ENCODE assay signal across 10 mouse cellular contexts in the genomic region with DNA sequence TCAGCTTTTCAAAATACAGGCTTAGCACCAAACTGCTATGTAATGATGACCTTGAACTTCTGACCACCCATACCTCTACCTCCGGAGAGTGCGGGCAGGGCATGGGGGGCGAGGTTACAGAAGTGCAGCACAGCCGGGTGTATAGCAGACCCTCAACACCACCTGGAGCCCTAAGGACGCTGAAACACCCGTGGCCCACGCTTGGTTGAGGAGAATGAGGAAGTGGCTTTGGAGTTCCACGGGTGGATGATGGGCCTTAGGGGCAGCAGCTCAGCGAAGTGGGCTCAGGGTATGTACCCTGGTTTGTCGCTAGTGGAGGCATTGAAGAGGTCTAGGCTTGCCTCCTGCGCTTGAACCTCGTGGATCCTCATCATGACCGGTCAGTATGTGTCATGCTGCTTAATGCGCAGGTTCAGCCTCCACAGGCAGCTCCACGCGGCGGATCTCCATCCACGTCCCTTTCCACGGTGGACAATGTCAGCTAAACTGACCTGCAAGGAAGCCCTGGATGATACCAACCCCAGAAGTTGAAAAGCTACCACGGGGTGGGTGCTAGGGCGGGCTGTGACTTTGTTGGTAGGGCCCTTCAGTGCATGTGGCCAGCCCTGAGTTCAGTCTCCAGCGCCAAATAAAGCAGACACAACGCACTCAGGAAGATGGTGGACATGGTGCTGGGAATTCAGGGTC. TPM values are rescaled to one million over a fixed set of nuclear protein-coding genes. Genes with fewer than 3 reads are reported as not detected.
A peak's percentile ranks its signal among the peaks of the same experiment; 100 is the strongest.
DNase-seq lines count a peak whose midpoint lies in the region; ATAC-seq lines count a peak whose summit lies in the region.
"Had no signal": no experiment of that assay in that cellular context is flagged by ENCODE, and none has a peak within 500 bp of the region (broad histone marks: within the 10 kb centered on the region; RNA-seq: fewer than 3 reads in every experiment).

No protein-coding gene starts in this region.

- H3K36me3 ChIP-seq in forebrain, embryonic 10.5 days (replicated peaks) = no peaks in the 10 kb centered on the region
- no peaks in the 10 kb centered on the region for H3K36me3 ChIP-seq in forebrain, embryonic 11.5 days (ENCODE audit: control insufficient read depth, insufficient read depth, low read length)
- H3K36me3 ChIP-seq in megakaryocyte, embryonic 14.5 days (replicated peaks; ENCODE audit: low read length) = no peaks in the 10 kb centered on the region
- H3K36me3 ChIP-seq in liver, embryonic 11.5 days (ENCODE audit: control insufficient read depth, insufficient read depth, low read length) = no peaks in the 10 kb centered on the region
- no peaks in the 10 kb centered on the region for H3K36me3 ChIP-seq in stomach, embryonic 16.5 days (ENCODE audit: control insufficient read depth, insufficient read depth, low read length)

- H3K4me1 ChIP-seq in forebrain, embryonic 10.5 days = peaks cover 34% of the 10 kb centered on the region
- H3K4me1 ChIP-seq in forebrain, embryonic 11.5 days (replicated peaks; ENCODE audit: control insufficient read depth, insufficient read depth, low read length) = no peaks in the 10 kb centered on the region; the same call in 1 of the 2 replicates
- peaks cover 60% of the 10 kb centered on the region for H3K4me1 ChIP-seq in megakaryocyte, embryonic 14.5 days
- peaks cover 21% of the 10 kb centered on the region for H3K4me1 ChIP-seq in liver, embryonic 11.5 days (replicated peaks; ENCODE audit: control insufficient read depth, insufficient read depth, low read length)
- peaks cover 20% of the 10 kb centered on the region for H3K4me1 ChIP-seq in stomach, embryonic 16.5 days (ENCODE audit: control insufficient read depth, insufficient read depth, low read length)

- no peak overlapping the region for H3K4me2 ChIP-seq in forebrain, embryonic 11.5 days (ENCODE audit: low read depth, low read length, severe bottlenecking)
- H3K4me2 ChIP-seq in liver, embryonic 11.5 days = peak overlapping the region; percentile 84
- H3K4me2 ChIP-seq in stomach, embryonic 16.5 days (ENCODE audit: low read depth, low read length) = peak overlapping the region; percentile 98

- no peak overlapping the region for H3K9ac ChIP-seq in forebrain, embryonic 11.5 days (ENCODE audit: low read length)
- no peak overlapping the region for H3K9ac ChIP-seq in liver, embryonic 11.5 days (ENCODE audit: low read depth, low read length)
- H3K9ac ChIP-seq in stomach, embryonic 16.5 days (ENCODE audit: low read length) = peak overlapping the region; percentile 83

- H3K9me3 ChIP-seq in forebrain, embryonic 10.5 days = peaks cover 3% of the 10 kb centered on the region; the same call in 1 of the 2 replicates
- no peaks in the 10 kb centered on the region for H3K9me3 ChIP-seq in forebrain, embryonic 11.5 days (ENCODE audit: control insufficient read depth, low read length)
- no peaks in the 10 kb centered on the region for H3K9me3 ChIP-seq in megakaryocyte, embryonic 14.5 days
- no peaks in the 10 kb centered on the region for H3K9me3 ChIP-seq in liver, embryonic 11.5 days (ENCODE audit: control insufficient read depth, low read length)
- no peaks in the 10 kb centered on the region for H3K9me3 ChIP-seq in stomach, embryonic 16.5 days (replicated peaks; ENCODE audit: control insufficient read depth, low read length)

- DNase-seq in forebrain, embryonic 10.5 days (ENCODE audit: extremely low spot score, low spot score) = no peak
- no peak for DNase-seq in forebrain, embryonic 11.5 days (ENCODE audit: low spot score)
- DNase-seq in liver, embryonic 11.5 days (ENCODE audit: low spot score) = no peak
- no peak for DNase-seq in layer of hippocampus, postnatal 36 days

- H3K27me3 ChIP-seq in forebrain, embryonic 10.5 days (ENCODE audit: poor library complexity, severe bottlenecking) = peaks cover 70% of the 10 kb centered on the region
- peaks cover 3% of the 10 kb centered on the region for H3K27me3 ChIP-seq in forebrain, embryonic 11.5 days (ENCODE audit: control insufficient read depth, insufficient read depth, low read length)
- H3K27me3 ChIP-seq in megakaryocyte, embryonic 14.5 days (replicated peaks) = peaks cover 33% of the 10 kb centered on the region
- peaks cover 21% of the 10 kb centered on the region for H3K27me3 ChIP-seq in liver, embryonic 11.5 days (replicated peaks; ENCODE audit: control insufficient read depth, insufficient read depth, low read length)
- no peaks in the 10 kb centered on the region; the same call in 1 of the 2 replicates for H3K27me3 ChIP-seq in stomach, embryonic 16.5 days (ENCODE audit: control insufficient read depth, insufficient read depth, low read length)

- WGBS in forebrain, embryonic 10.5 days = 85% methylated on average over 23 of the region's 23 CpGs
- 87% methylated on average over 23 of the region's 23 CpGs for WGBS in forebrain, embryonic 11.5 days
- WGBS in liver, embryonic 11.5 days = 72% methylated on average over 23 of the region's 23 CpGs
- WGBS in stomach, embryonic 16.5 days = 78% methylated on average over 23 of the region's 23 CpGs

- H3K27ac ChIP-seq in forebrain, embryonic 10.5 days = no peak overlapping the region
- H3K27ac ChIP-seq in forebrain, embryonic 11.5 days (ENCODE audit: low read depth, low read length) = no peak overlapping the region
- H3K27ac ChIP-seq in liver, embryonic 11.5 days (ENCODE audit: low read depth, low read length) = no peak overlapping the region
- H3K27ac ChIP-seq in stomach, embryonic 16.5 days (ENCODE audit: low read length) = peak overlapping the region; percentile 95; the same call in 1 of the 2 replicates

- no peak for ATAC-seq in forebrain, embryonic 11.5 days (replicated peaks; ENCODE audit: low FRiP score)
- no peak for ATAC-seq in megakaryocyte, adult 5-6 weeks (ENCODE audit: poor library complexity, severe bottlenecking)
- ATAC-seq in liver, embryonic 11.5 days (replicated peaks; ENCODE audit: low FRiP score) = no peak
- no peak for ATAC-seq in stomach, embryonic 16.5 days (ENCODE audit: insufficient read depth, low FRiP score)
- ATAC-seq in erythroblast, adult 5-6 weeks (replicated peaks; ENCODE audit: low FRiP score, poor library complexity, severe bottlenecking) = no peak

- peak overlapping the region; percentile 78 for H3K4me3 ChIP-seq in forebrain, embryonic 10.5 days
- H3K4me3 ChIP-seq in forebrain, embryonic 11.5 days (ENCODE audit: low read depth, low read length) = no peak overlapping the region
- H3K4me3 ChIP-seq in megakaryocyte, embryonic 14.5 days (replicated peaks) = peak overlapping the region; percentile 78
- peak overlapping the region; percentile 60; the same call in 1 of the 2 replicates for H3K4me3 ChIP-seq in liver, embryonic 11.5 days (ENCODE audit: low read depth, low read length)
- peak overlapping the region; percentile 72 for H3K4me3 ChIP-seq in stomach, embryonic 16.5 days (replicated peaks; ENCODE audit: low read length)

RNA-seq across cellular contexts. Expression of gene Armc12, which starts 6.5 kb away (rescaled TPM):
- not detected in 2 replicates for polyA plus RNA-seq in forebrain, embryonic 10.5 days (2016; fragmentation: Nextera tagmentation; extraction: Ambion mirVana)
- polyA plus RNA-seq in forebrain, embryonic 11.5 days (2014; fragmentation: Nextera tagmentation; extraction: Ambion mirVana) = not detected in 2 replicates
- polyA plus RNA-seq in megakaryocyte, embryonic 14.5 days (2012; ENCODE audit: insufficient read depth, low replicate concordance) = not detected in 2 replicates
- total RNA-seq in megakaryocyte, adult 5-6 weeks (2015) = 0.16 TPM in 1 of 2 replicates, not detected in the other
- total RNA-seq in megakaryocyte, adult 5-6 weeks (2017) = not detected in 2 replicates
- not detected in 2 replicates for polyA plus RNA-seq in liver, embryonic 11.5 days (2014; fragmentation: Nextera tagmentation; extraction: Ambion mirVana)
- not detected in 2 replicates for polyA plus RNA-seq in stomach, embryonic 16.5 days (2015; fragmentation: Nextera tagmentation; extraction: Ambion mirVana)
- total RNA-seq in layer of hippocampus, postnatal 36 days (2021) = not detected
- not detected in 2 replicates for total RNA-seq in erythroblast, adult 5-6 weeks (2015; ENCODE audit: low replicate concordance)
- total RNA-seq in erythroblast, adult 5-6 weeks (2017; ENCODE audit: low replicate concordance) = not detected in 2 replicates
- polyA plus RNA-seq: erythroblast, embryonic 14.5 days; myocyte had no signal

RNA-seq across cellular contexts. Expression of gene Fkbp5, which starts 6.8 kb away (rescaled TPM):
- polyA plus RNA-seq in forebrain, embryonic 10.5 days (2016; fragmentation: Nextera tagmentation; extraction: Ambion mirVana) = 31.7 and 33.5 TPM in 2 replicates
- 11.4 and 11.5 TPM in 2 replicates for polyA plus RNA-seq in forebrain, embryonic 11.5 days (2014; fragmentation: Nextera tagmentation; extraction: Ambion mirVana)
- polyA plus RNA-seq in megakaryocyte, embryonic 14.5 days (2012; ENCODE audit: insufficient read depth, low replicate concordance) = 8.7 and 25.1 TPM in 2 replicates
- total RNA-seq in megakaryocyte, adult 5-6 weeks (2015) = 12.8 and 17.9 TPM in 2 replicates
- total RNA-seq in megakaryocyte, adult 5-6 weeks (2017) = 25.9 and 26.8 TPM in 2 replicates
- 8.8 and 10.1 TPM in 2 replicates for polyA plus RNA-seq in liver, embryonic 11.5 days (2014; fragmentation: Nextera tagmentation; extraction: Ambion mirVana)
- 25.5 and 27.1 TPM in 2 replicates for polyA plus RNA-seq in stomach, embryonic 16.5 days (2015; fragmentation: Nextera tagmentation; extraction: Ambion mirVana)
- 10 to 100 TPM; 67.0 to 92.3 TPM for total RNA-seq in layer of hippocampus, postnatal 36 days (2021)
- 3.7 and 6.7 TPM in 2 replicates for total RNA-seq in erythroblast, adult 5-6 weeks (2015; ENCODE audit: low replicate concordance)
- 12.8 and 13.8 TPM in 2 replicates for total RNA-seq in erythroblast, adult 5-6 weeks (2017; ENCODE audit: low replicate concordance)

RNA-seq across cellular contexts. Expression of gene Clpsl2, which starts 25.1 kb away (rescaled TPM):
- not detected in 2 replicates for polyA plus RNA-seq in forebrain, embryonic 10.5 days (2016; fragmentation: Nextera tagmentation; extraction: Ambion mirVana)
- not detected in 2 replicates for polyA plus RNA-seq in forebrain, embryonic 11.5 days (2014; fragmentation: Nextera tagmentation; extraction: Ambion mirVana)
- polyA plus RNA-seq in megakaryocyte, embryonic 14.5 days (2012; ENCODE audit: insufficient read depth, low replicate concordance) = not detected in 2 replicates
- total RNA-seq in megakaryocyte, adult 5-6 weeks (2015) = not detected in 2 replicates
- not detected in 2 replicates for total RNA-seq in megakaryocyte, adult 5-6 weeks (2017)
- polyA plus RNA-seq in liver, embryonic 11.5 days (2014; fragmentation: Nextera tagmentation; extraction: Ambion mirVana) = not detected in 2 replicates
- not detected in 2 replicates for polyA plus RNA-seq in stomach, embryonic 16.5 days (2015; fragmentation: Nextera tagmentation; extraction: Ambion mirVana)
- not detected for total RNA-seq in layer of hippocampus, postnatal 36 days (2021)
- not detected in 2 replicates for total RNA-seq in erythroblast, adult 5-6 weeks (2015; ENCODE audit: low replicate concordance)
- total RNA-seq in erythroblast, adult 5-6 weeks (2017; ENCODE audit: low replicate concordance) = not detected in 2 replicates
- polyA plus RNA-seq: erythroblast, embryonic 14.5 days; myocyte had no signal

RNA-seq across cellular contexts. Expression of gene Clps, which starts 36.4 kb away (rescaled TPM):
- polyA plus RNA-seq in forebrain, embryonic 10.5 days (2016; fragmentation: Nextera tagmentation; extraction: Ambion mirVana) = not detected in 2 replicates
- not detected in 2 replicates for polyA plus RNA-seq in forebrain, embryonic 11.5 days (2014; fragmentation: Nextera tagmentation; extraction: Ambion mirVana)
- not detected in 2 replicates for polyA plus RNA-seq in megakaryocyte, embryonic 14.5 days (2012; ENCODE audit: insufficient read depth, low replicate concordance)
- not detected in 2 replicates for total RNA-seq in megakaryocyte, adult 5-6 weeks (2015)
- not detected in 2 replicates for total RNA-seq in megakaryocyte, adult 5-6 weeks (2017)
- 3.5 and 3.7 TPM in 2 replicates for polyA plus RNA-seq in liver, embryonic 11.5 days (2014; fragmentation: Nextera tagmentation; extraction: Ambion mirVana)
- 3,124 and 3,837 TPM in 2 replicates for polyA plus RNA-seq in stomach, embryonic 16.5 days (2015; fragmentation: Nextera tagmentation; extraction: Ambion mirVana)
- not detected for total RNA-seq in layer of hippocampus, postnatal 36 days (2021)
- total RNA-seq in erythroblast, adult 5-6 weeks (2015; ENCODE audit: low replicate concordance) = not detected in 2 replicates
- total RNA-seq in erythroblast, adult 5-6 weeks (2017; ENCODE audit: low replicate concordance) = not detected in 2 replicates
- polyA plus RNA-seq: erythroblast, embryonic 14.5 days; myocyte had no signal

RNA-seq across cellular contexts. Expression of gene Lhfpl5, which starts 51.3 kb away (rescaled TPM):
- 0.41 and 0.45 TPM in 2 replicates for polyA plus RNA-seq in forebrain, embryonic 10.5 days (2016; fragmentation: Nextera tagmentation; extraction: Ambion mirVana)
- polyA plus RNA-seq in forebrain, embryonic 11.5 days (2014; fragmentation: Nextera tagmentation; extraction: Ambion mirVana) = 0.84 and 1.5 TPM in 2 replicates
- polyA plus RNA-seq in megakaryocyte, embryonic 14.5 days (2012; ENCODE audit: insufficient read depth, low replicate concordance) = not detected in 2 replicates
- total RNA-seq in megakaryocyte, adult 5-6 weeks (2015) = not detected in 2 replicates
- not detected in 2 replicates for total RNA-seq in megakaryocyte, adult 5-6 weeks (2017)
- 0.27 and 0.33 TPM in 2 replicates for polyA plus RNA-seq in liver, embryonic 11.5 days (2014; fragmentation: Nextera tagmentation; extraction: Ambion mirVana)
- polyA plus RNA-seq in stomach, embryonic 16.5 days (2015; fragmentation: Nextera tagmentation; extraction: Ambion mirVana) = 0.82 and 0.87 TPM in 2 replicates
- 1 to 10 TPM; 3.6 to 4.0 TPM for total RNA-seq in layer of hippocampus, postnatal 36 days (2021)
- total RNA-seq in erythroblast, adult 5-6 weeks (2015; ENCODE audit: low replicate concordance) = not detected in 2 replicates
- total RNA-seq in erythroblast, adult 5-6 weeks (2017; ENCODE audit: low replicate concordance) = not detected in 2 replicates
- polyA plus RNA-seq: erythroblast, embryonic 14.5 days had no signal
